Mouse (Mus musculus) intestine, postnatal 0 days (tissue): ENCODE measurements around the gene Cd99l2. TPM values are rescaled to one million over a fixed set of nuclear protein-coding genes. Genes with fewer than 3 reads are reported as not detected.

ENCODE experiments used
- ATAC-seq: fragments of 200-750 bp; cut with Nextera tagmentation; 2 replicates; pipeline ENCODE4 v1.8.0; 2017; ENCODE audit warnings: mild to moderate bottlenecking, moderate TSS enrichment, moderate library complexity
- H3K27ac ChIP-seq: fragments of 300-500 bp; sonication (generic); 2 replicates; pipeline ENCODE4 v1.5.1; 2014; ENCODE audit warnings: mild to moderate bottlenecking, low read depth, low read length, moderate library complexity
- H3K27me3 ChIP-seq: fragments of 300-500 bp; sonication (generic); replicated peaks from 2 replicates; pipeline ENCODE4 v1.6.1; 2014; ENCODE audit warnings: low read length, mixed read lengths; ENCODE audit not compliant: control insufficient read depth, insufficient read depth
- H3K36me3 ChIP-seq: fragments of 300-500 bp; sonication (generic); 2 replicates; pipeline ENCODE4 v1.6.1; 2014; ENCODE audit warnings: mild to moderate bottlenecking, moderate library complexity; ENCODE audit not compliant: control insufficient read depth, insufficient read depth
- H3K4me1 ChIP-seq: fragments of 300-500 bp; sonication (generic); replicated peaks from 2 replicates; pipeline ENCODE4 v1.6.1; 2014; ENCODE audit warnings: antibody characterized with exemption, low read length, mixed read lengths; ENCODE audit not compliant: control insufficient read depth, insufficient read depth
- H3K4me2 ChIP-seq: fragments of 300-500 bp; sonication (generic); replicated peaks from 2 replicates; pipeline ENCODE4 v1.6.1; 2014; ENCODE audit warnings: low read depth, mild to moderate bottlenecking, moderate library complexity
- H3K4me3 ChIP-seq: fragments of 300-500 bp; sonication (generic); 2 replicates; pipeline ENCODE4 v1.5.1; 2014; ENCODE audit warnings: low read depth, low read length
- H3K9ac ChIP-seq: fragments of 300-500 bp; sonication (generic); 2 replicates; pipeline ENCODE4 v1.6.1; 2014; ENCODE audit warnings: mild to moderate bottlenecking, low read depth, low read length
- H3K9me3 ChIP-seq: fragments of 300-500 bp; sonication (generic); 2 replicates; pipeline ENCODE4 v1.6.1; 2016; ENCODE audit warnings: mixed run types; ENCODE audit not compliant: control insufficient read depth
- CTCF ChIP-seq: sonication (generic); IDR thresholded peaks from 2 replicates; pipeline ENCODE4 v1.5.1; 2016; ENCODE audit warnings: low read depth, mild to moderate bottlenecking, control low read depth, antibody characterized with exemption, moderate library complexity
- WGBS: fragments of 180-500 bp; shearing (Covaris S2); extraction: QIAGEN DNeasy Blood & Tissue Kit; methylation state at CpG from one replicate; pipeline ENCODE4 v1.1.7; 2014; 5-methylcytosine and 5-hydroxymethylcytosine counted together
- polyA plus RNA-seq: library from polyadenylated mRNA; unstranded; fragments of >200 nt; fragmentation: Nextera tagmentation; extraction: Ambion mirVana; gene quantifications from 2 replicates; pipeline ENCODE4 v1.2.1, GENCODE M21; 2015

Gene Cd99l2
- polyA plus RNA-seq, 1 experiment from 2014 or later = 9.0 TPM

GRCm38 (mm10) chrX:71425746-71426519, 66.7 kb downstream of the Cd99l2 start:
- ATAC-seq = peak; percentile 61; the same call in 1 of the 2 replicates
- no peaks in the 10 kb centered on the region for H3K4me1 ChIP-seq

GRCm38 (mm10) chrX:71424852-71425251, 67.8 kb downstream of the Cd99l2 start:
- no peak overlapping the region for H3K4me2 ChIP-seq
- no peak for ATAC-seq
- no peak overlapping the region for H3K27ac ChIP-seq
- H3K36me3 ChIP-seq = no peaks in the 10 kb centered on the region; the same call in 1 of the 2 replicates
- peak; percentile 58 for TF ChIP-seq CTCF
- no peaks in the 10 kb centered on the region for H3K9me3 ChIP-seq
- H3K9ac ChIP-seq = no peak overlapping the region
- H3K27me3 ChIP-seq = no peaks in the 10 kb centered on the region
- WGBS = 78% methylated on average over 1 of the region's 1 CpGs
- no peaks in the 10 kb centered on the region for H3K4me1 ChIP-seq
- H3K4me3 ChIP-seq = no peak overlapping the region

More at GRCm38 (mm10) chrX:71425746-71426519, 66.7 kb downstream of the Cd99l2 start:
- Histone ChIP-seq H3K27ac (no peak overlapping the region), H3K9me3 (no peaks in the 10 kb centered on the region), H3K4me2 (no peak overlapping the region), H3K9ac (no peak overlapping the region), H3K27me3 (no peaks in the 10 kb centered on the region), H3K4me3 (no peak overlapping the region), H3K36me3 (no peaks in the 10 kb centered on the region; the same call in 1 of the 2 replicates)
- peak; percentile 88 for TF ChIP-seq CTCF
- 43% methylated on average over 9 of the region's 9 CpGs for WGBS

- no peak overlapping the region for H3K9ac ChIP-seq
- no peaks in the 10 kb centered on the region for H3K36me3 ChIP-seq
- no peak for TF ChIP-seq CTCF
- no peaks in the 10 kb centered on the region for H3K27me3 ChIP-seq
- H3K4me2 ChIP-seq = no peak overlapping the region
- H3K9me3 ChIP-seq = no peaks in the 10 kb centered on the region
- WGBS = 83% methylated on average over 4 of the region's 4 CpGs
- H3K4me1 ChIP-seq = no peaks in the 10 kb centered on the region
- H3K27ac ChIP-seq = no peak overlapping the region
- ATAC-seq = no peak
- H3K4me3 ChIP-seq = no peak overlapping the region
Measured at GRCm38 (mm10) chrX:71413616-71414015, 79.0 kb downstream of the Cd99l2 start.

- no peak overlapping the region for H3K27ac ChIP-seq
Measured at GRCm38 (mm10) chrX:71412776-71413175, 79.9 kb downstream of the Cd99l2 start.

GRCm38 (mm10) chrX:71408386-71408785, 84.3 kb downstream of the Cd99l2 start:
- no peak overlapping the region for H3K9ac ChIP-seq
- ATAC-seq = no peak
- H3K9me3 ChIP-seq = no peaks in the 10 kb centered on the region
- H3K27me3 ChIP-seq = no peaks in the 10 kb centered on the region
- H3K27ac ChIP-seq = no peak overlapping the region
- no peak for TF ChIP-seq CTCF
- no peak overlapping the region for H3K4me2 ChIP-seq
- no peaks in the 10 kb centered on the region for H3K36me3 ChIP-seq
- 80% methylated on average over 1 of the region's 1 CpGs for WGBS
- no peak overlapping the region for H3K4me3 ChIP-seq
- no peaks in the 10 kb centered on the region for H3K4me1 ChIP-seq

More at GRCm38 (mm10) chrX:71412776-71413175, 79.9 kb downstream of the Cd99l2 start:
- no peaks in the 10 kb centered on the region for H3K4me1 ChIP-seq
- no peak for ATAC-seq
- no peak overlapping the region for H3K4me2 ChIP-seq
- no peaks in the 10 kb centered on the region for H3K9me3 ChIP-seq
- no peaks in the 10 kb centered on the region for H3K36me3 ChIP-seq
- no peak for TF ChIP-seq CTCF
- no peak overlapping the region for H3K4me3 ChIP-seq
- no peak overlapping the region for H3K9ac ChIP-seq
- WGBS = 88% methylated on average over 3 of the region's 3 CpGs
- no peaks in the 10 kb centered on the region for H3K27me3 ChIP-seq

- no peak overlapping the region for H3K9ac ChIP-seq
- H3K4me2 ChIP-seq = no peak overlapping the region
- no peak overlapping the region for H3K4me3 ChIP-seq
- H3K9me3 ChIP-seq = no peaks in the 10 kb centered on the region
- H3K4me1 ChIP-seq = no peaks in the 10 kb centered on the region
- H3K27ac ChIP-seq = no peak overlapping the region
- no peak for TF ChIP-seq CTCF
- no peaks in the 10 kb centered on the region for H3K27me3 ChIP-seq
- no peaks in the 10 kb centered on the region for H3K36me3 ChIP-seq
- ATAC-seq = no peak
Measured at GRCm38 (mm10) chrX:71406290-71406689, 86.4 kb downstream of the Cd99l2 start.
